Mouse (Mus musculus) hindbrain, embryonic 16.5 days (tissue): Measurements from ENCODE around the gene Vipr1. TPM values are rescaled to one million over a fixed set of nuclear protein-coding genes. Genes with fewer than 3 reads are reported as not detected.

Source experiments
- ATAC-seq: fragments of 200-750 bp; cut with Nextera tagmentation; 2 replicates; pipeline ENCODE4 v1.8.0; 2017; ENCODE audit warnings: moderate TSS enrichment, moderate library complexity
- H3K27ac ChIP-seq: fragments of 300-500 bp; sonication (generic); 2 replicates; pipeline ENCODE4 v1.5.1; 2014; ENCODE audit warnings: low read depth, mild to moderate bottlenecking, control low read depth, low read length, moderate library complexity
- H3K27me3 ChIP-seq: fragments of 300-500 bp; sonication (generic); replicated peaks from 2 replicates; pipeline ENCODE4 v1.6.1; 2014; ENCODE audit warnings: low read length; ENCODE audit not compliant: control insufficient read depth, insufficient read depth
- H3K36me3 ChIP-seq: fragments of 300-500 bp; sonication (generic); 2 replicates; pipeline ENCODE4 v1.6.1; 2014; ENCODE audit warnings: mild to moderate bottlenecking, low read length, moderate library complexity, mixed read lengths; ENCODE audit not compliant: control insufficient read depth, insufficient read depth
- H3K4me1 ChIP-seq: fragments of 300-500 bp; sonication (generic); 2 replicates; pipeline ENCODE4 v1.6.1; 2014; ENCODE audit warnings: low read depth, low read length; ENCODE audit not compliant: control insufficient read depth, insufficient read depth
- H3K4me2 ChIP-seq: fragments of 300-500 bp; sonication (generic); 2 replicates; pipeline ENCODE4 v1.6.1; 2014; ENCODE audit warnings: mild to moderate bottlenecking, low read length, control low read depth, moderate library complexity
- H3K4me3 ChIP-seq: fragments of 300-500 bp; sonication (generic); 2 replicates; pipeline ENCODE4 v1.5.1; 2014; ENCODE audit warnings: mild to moderate bottlenecking, low read length, control low read depth, moderate library complexity
- H3K9ac ChIP-seq: fragments of 300-500 bp; sonication (generic); 2 replicates; pipeline ENCODE4 v1.6.1; 2014; ENCODE audit warnings: low read depth, mild to moderate bottlenecking, control low read depth, low read length, moderate library complexity
- H3K9me3 ChIP-seq: fragments of 300-500 bp; sonication (generic); 2 replicates; pipeline ENCODE4 v1.6.1; 2014; ENCODE audit warnings: mild to moderate bottlenecking, low read length, moderate library complexity; ENCODE audit not compliant: control insufficient read depth
- WGBS: fragments of 180-500 bp; shearing (Covaris S2); extraction: QIAGEN DNeasy Blood & Tissue Kit; methylation state at CpG from one replicate; pipeline ENCODE4 v1.1.7; 2014; 5-methylcytosine and 5-hydroxymethylcytosine counted together
- polyA plus RNA-seq: library from polyadenylated mRNA; unstranded; fragments of >200 nt; fragmentation: Nextera tagmentation; extraction: Ambion mirVana; gene quantifications from 2 replicates; pipeline ENCODE4 v1.2.1, GENCODE M21; 2015

Vipr1 gene
- polyA plus RNA-seq, 1 experiment from 2014 or later: 0.49 TPM

DNA sequence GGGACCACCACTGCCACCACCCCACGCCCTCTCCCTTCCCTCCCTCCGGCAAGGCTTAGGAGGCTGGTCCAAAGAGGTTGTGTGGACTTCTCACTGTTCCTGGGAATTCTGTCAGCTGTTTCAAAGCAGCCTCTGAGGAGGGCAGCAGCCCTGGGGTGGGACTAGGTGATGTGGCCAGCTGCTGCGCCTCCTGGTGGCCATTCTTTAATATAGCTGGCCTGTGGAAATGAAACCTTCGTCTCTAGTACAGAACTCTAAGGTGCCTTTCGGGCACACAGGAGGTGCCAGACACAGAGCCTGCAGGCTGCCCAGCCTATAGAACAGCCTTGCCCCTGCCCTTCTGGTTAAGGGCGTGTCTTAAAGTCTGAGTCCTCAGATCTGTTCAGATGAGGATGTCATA lies 37.0 kb downstream of the Vipr1 start:
- 23% methylated on average over 6 of the region's 6 CpGs for WGBS
- peak overlapping the region; percentile 48 for H3K27ac ChIP-seq

DNA sequence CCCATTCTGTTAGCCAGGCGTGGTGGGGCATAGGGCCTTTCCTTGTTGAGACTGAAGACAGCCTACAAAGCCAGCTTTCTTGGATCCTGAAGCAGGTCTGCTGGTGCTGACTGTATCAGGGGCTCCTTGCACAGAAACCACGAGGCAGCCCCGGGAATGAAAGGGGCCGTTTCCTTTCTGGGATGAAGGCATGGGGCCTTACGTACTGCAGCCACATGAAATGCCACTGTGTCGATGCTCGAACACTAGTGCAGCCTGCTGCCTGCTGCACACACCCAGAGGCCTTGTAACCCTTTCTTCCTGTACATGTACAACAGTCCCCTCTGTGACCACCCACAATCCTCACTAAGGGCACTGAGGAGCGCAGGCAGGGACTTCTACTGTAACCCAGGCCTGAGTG lies 38.7 kb downstream of the Vipr1 start:
- Histone ChIP-seq H3K9me3 (no peaks in the 10 kb centered on the region), H3K27ac (no peak overlapping the region), H3K4me2 (no peak overlapping the region), H3K36me3 (peaks cover 16% of the 10 kb centered on the region), H3K4me1 (peaks cover 3% of the 10 kb centered on the region), H3K9ac (no peak overlapping the region), H3K27me3 (no peaks in the 10 kb centered on the region), H3K4me3 (no peak overlapping the region)
- 81% methylated on average over 8 of the region's 8 CpGs for WGBS
- no peak for ATAC-seq

More for the DNA sequence above, 37.0 kb downstream of the Vipr1 start:
- Histone ChIP-seq H3K36me3 (peaks cover 10% of the 10 kb centered on the region), H3K9me3 (no peaks in the 10 kb centered on the region), H3K9ac (no peak overlapping the region; the same call in 1 of the 2 replicates), H3K4me2 (no peak overlapping the region), H3K4me3 (no peak overlapping the region), H3K4me1 (peaks cover 3% of the 10 kb centered on the region), H3K27me3 (no peaks in the 10 kb centered on the region)
- ATAC-seq: peak; percentile 75

GRCm38 (mm10) chr9:121682037-121682680 lies 39.6 kb downstream of the Vipr1 start:
- Histone ChIP-seq H3K27ac (no peak overlapping the region), H3K4me1 (peaks cover 3% of the 10 kb centered on the region), H3K36me3 (peaks cover 16% of the 10 kb centered on the region), H3K4me3 (no peak overlapping the region), H3K9ac (no peak overlapping the region), H3K4me2 (no peak overlapping the region), H3K9me3 (no peaks in the 10 kb centered on the region), H3K27me3 (no peaks in the 10 kb centered on the region)
- ATAC-seq: no peak
- 81% methylated on average over 18 of the region's 18 CpGs for WGBS

DNA sequence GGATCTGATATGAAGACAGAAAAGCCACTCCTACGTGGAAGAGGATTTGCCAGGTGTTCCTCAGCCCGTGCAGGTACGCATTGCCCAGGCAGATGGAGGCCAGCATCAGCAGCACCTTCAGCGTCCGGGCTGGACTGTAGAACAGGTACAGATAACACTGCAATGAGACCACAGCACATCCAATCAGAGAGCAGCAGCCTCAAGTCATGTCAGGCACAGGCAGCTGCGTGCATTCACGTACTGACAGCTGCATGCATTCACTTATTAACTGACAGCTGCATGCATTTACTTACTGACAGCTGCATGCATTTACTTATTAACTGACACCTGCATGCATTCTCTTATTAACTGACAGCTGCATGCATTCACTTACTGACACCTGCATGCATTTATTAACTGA lies 42.2 kb downstream of the Vipr1 start:
- no peak for ATAC-seq
- Histone ChIP-seq H3K4me2 (no peak overlapping the region), H3K36me3 (peaks cover 23% of the 10 kb centered on the region), H3K27ac (no peak overlapping the region), H3K9me3 (no peaks in the 10 kb centered on the region), H3K4me1 (peaks cover 4% of the 10 kb centered on the region), H3K9ac (no peak overlapping the region), H3K27me3 (no peaks in the 10 kb centered on the region), H3K4me3 (no peak overlapping the region)
- WGBS: 90% methylated on average over 7 of the region's 7 CpGs

DNA sequence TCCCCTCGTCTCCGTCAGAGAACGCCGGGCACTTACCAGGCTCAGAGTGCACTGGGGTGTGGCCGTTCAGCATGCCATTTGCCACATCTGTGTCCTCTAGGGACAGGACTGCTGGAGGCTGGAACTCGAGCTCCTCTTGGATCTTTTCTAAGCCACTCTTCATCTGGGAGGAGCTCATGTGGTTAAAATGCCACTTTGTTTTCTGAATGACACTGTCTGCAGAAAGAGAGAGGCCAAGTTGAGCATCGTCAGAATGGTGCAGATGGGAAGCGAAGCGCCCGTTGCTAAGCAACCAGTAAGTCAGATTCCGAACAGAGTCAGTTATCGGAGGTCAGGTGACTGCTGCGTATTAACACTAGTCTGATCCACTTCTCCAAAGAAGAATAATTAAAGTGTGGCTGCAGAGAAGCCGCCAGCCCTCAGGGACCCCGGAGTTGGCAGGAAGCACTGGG lies 47.7 kb downstream of the Vipr1 start:
- H3K9me3 ChIP-seq: no peaks in the 10 kb centered on the region
- H3K36me3 ChIP-seq: peaks cover 12% of the 10 kb centered on the region; the same call in 1 of the 2 replicates
- peak overlapping the region; percentile 33 for H3K4me2 ChIP-seq
- H3K4me3 ChIP-seq: peak overlapping the region; percentile 0; the same call in 1 of the 2 replicates
- peak overlapping the region; percentile 79 for H3K27ac ChIP-seq
- peak; percentile 95 for ATAC-seq
- H3K4me1 ChIP-seq: peaks cover 15% of the 10 kb centered on the region
- H3K9ac ChIP-seq: no peak overlapping the region
- no peaks in the 10 kb centered on the region for H3K27me3 ChIP-seq
- 14% methylated on average over 15 of the region's 15 CpGs for WGBS

- H3K27me3 ChIP-seq: no peaks in the 10 kb centered on the region
- H3K4me1 ChIP-seq: peaks cover 15% of the 10 kb centered on the region
- H3K36me3 ChIP-seq: peaks cover 11% of the 10 kb centered on the region; the same call in 1 of the 2 replicates
- 49% methylated on average over 7 of the region's 7 CpGs for WGBS
- peak overlapping the region; percentile 33; the same call in 1 of the 2 replicates for H3K4me2 ChIP-seq
- no peak overlapping the region for H3K4me3 ChIP-seq
- peak; percentile 60 for ATAC-seq
- H3K9ac ChIP-seq: no peak overlapping the region
- H3K9me3 ChIP-seq: no peaks in the 10 kb centered on the region
- H3K27ac ChIP-seq: peak overlapping the region; percentile 79
Measured at GRCm38 (mm10) chr9:121690734-121691133, 48.2 kb downstream of the Vipr1 start.

- Histone ChIP-seq H3K4me2 (no peak overlapping the region), H3K4me3 (no peak overlapping the region), H3K4me1 (peaks cover 12% of the 10 kb centered on the region), H3K27ac (no peak overlapping the region), H3K9ac (no peak overlapping the region), H3K36me3 (0 out of 2 replicates have a peak, but pooled peaks cover 7% of the 10 kb centered on the region), H3K27me3 (no peaks in the 10 kb centered on the region), H3K9me3 (no peaks in the 10 kb centered on the region)
- 80% methylated on average over 12 of the region's 12 CpGs for WGBS
- ATAC-seq: no peak
Measured at GRCm38 (mm10) chr9:121694736-121695135, 52.2 kb downstream of the Vipr1 start.

GRCm38 (mm10) chr9:121696626-121697025 lies 54.1 kb downstream of the Vipr1 start:
- H3K27me3 ChIP-seq: no peaks in the 10 kb centered on the region
- ATAC-seq: no peak
- no peak overlapping the region for H3K27ac ChIP-seq
- no peak overlapping the region for H3K4me2 ChIP-seq
- no peak overlapping the region for H3K4me3 ChIP-seq
- H3K36me3 ChIP-seq: 0 out of 2 replicates have a peak, but pooled peaks cover 7% of the 10 kb centered on the region
- H3K9me3 ChIP-seq: no peaks in the 10 kb centered on the region
- no peaks in the 10 kb centered on the region for H3K4me1 ChIP-seq
- WGBS: 81% methylated on average over 9 of the region's 9 CpGs
- H3K9ac ChIP-seq: no peak overlapping the region

- no peak overlapping the region for H3K9ac ChIP-seq
- 0 out of 2 replicates have a peak, but pooled peaks cover 7% of the 10 kb centered on the region for H3K36me3 ChIP-seq
- H3K9me3 ChIP-seq: no peaks in the 10 kb centered on the region
- H3K4me3 ChIP-seq: no peak overlapping the region
- H3K27ac ChIP-seq: no peak overlapping the region
- H3K4me1 ChIP-seq: no peaks in the 10 kb centered on the region
- no peak overlapping the region for H3K4me2 ChIP-seq
- no peaks in the 10 kb centered on the region for H3K27me3 ChIP-seq
- ATAC-seq: peak; percentile 52; the same call in 1 of the 2 replicates
- WGBS: 95% methylated on average over 1 of the region's 1 CpGs
Measured at GRCm38 (mm10) chr9:121697150-121698049, 54.9 kb downstream of the Vipr1 start.
